Mouse (Mus musculus): ENCODE measurements at regions not wholly inside any gene's neighbourhood (a gene's known extent, or its start where the extent isn't known, plus 50 kb on each side); places are given as distances from the start of the nearest gene placed in this dataset.

- TF ChIP-seq CTCF (IDR thresholded peaks at IDR 0.05; ENCODE audit: borderline replicate concordance, control insufficient read depth, extremely low read depth, insufficient read depth, low read length, poor library complexity), result no peak
- no peak for TF ChIP-seq POLR2A (IDR thresholded peaks at IDR 0.05; ENCODE audit: control insufficient read depth, extremely low read depth, insufficient read depth, low read length, poor library complexity)
Measured at GRCm38 (mm10) chr12:29404434-29404833, 123.8 kb upstream of the Myt1l start.

All from thymus, adult 2 months (tissue).